Mouse (Mus musculus): Measurements from ENCODE around the gene Khdrbs1.

The Khdrbs1 gene

GRCm38 (mm10) chr4:129701503-129702377 is 40.4 kb downstream of the Khdrbs1 start:
- no peak for TF ChIP-seq GATA4 (IDR thresholded peaks at IDR 0.05; ENCODE audit: insufficient replicate concordance, low read length)

DNA sequence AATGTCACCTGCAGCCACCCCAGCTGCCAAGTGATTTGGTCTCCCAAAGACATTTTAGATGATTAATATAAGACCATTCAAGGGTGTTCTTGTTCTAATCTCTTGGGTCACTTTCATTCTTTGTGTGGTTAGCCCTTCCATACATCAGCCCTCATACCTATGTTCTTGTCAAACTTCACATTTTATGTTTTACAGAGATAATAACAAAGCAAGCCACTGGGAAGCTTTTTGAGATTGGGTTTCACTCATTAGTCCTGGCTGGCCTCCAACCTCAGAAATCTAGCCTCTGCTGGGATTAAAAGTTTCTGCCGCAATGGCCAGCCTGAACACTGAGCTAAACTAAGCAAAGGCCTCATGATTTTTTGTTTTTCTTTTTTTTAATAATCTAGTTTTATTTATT is 41.9 kb downstream of the Khdrbs1 start:
- no peak for TF ChIP-seq GATA4 (IDR thresholded peaks at IDR 0.05; ENCODE audit: insufficient replicate concordance, low read length)

DNA sequence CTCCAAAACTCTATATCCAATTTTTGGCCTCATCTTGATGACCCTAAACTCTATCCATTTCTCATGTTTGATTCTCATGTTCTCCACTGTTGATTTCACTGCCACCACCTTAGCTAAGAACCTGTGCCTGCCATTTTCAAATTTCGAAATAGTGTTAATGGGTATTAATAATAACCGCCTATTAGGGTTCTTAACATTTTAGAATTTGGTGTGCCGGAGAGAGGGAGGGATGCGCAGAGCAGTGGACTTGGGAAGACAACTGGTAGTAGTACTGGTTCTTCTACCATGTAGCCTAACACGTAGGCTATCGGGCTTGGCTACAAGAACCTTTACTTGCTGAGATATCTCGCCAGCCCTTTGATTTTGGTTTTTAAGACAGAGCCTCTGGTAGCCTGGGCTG is 44.9 kb downstream of the Khdrbs1 start:
- TF ChIP-seq GATA4 (IDR thresholded peaks at IDR 0.05; ENCODE audit: insufficient replicate concordance, low read length): no peak

GRCm38 (mm10) chr4:129696158-129696985 is 45.7 kb downstream of the Khdrbs1 start, which contains the start of gene Tmem39b:
Gene Tmem39b, minus strand, starts transcription at chr4:129696838.
- TF ChIP-seq GATA4 (IDR thresholded peaks at IDR 0.05; ENCODE audit: insufficient replicate concordance, low read length): peak; percentile 93; the same call in 1 of the 2 replicates

DNA sequence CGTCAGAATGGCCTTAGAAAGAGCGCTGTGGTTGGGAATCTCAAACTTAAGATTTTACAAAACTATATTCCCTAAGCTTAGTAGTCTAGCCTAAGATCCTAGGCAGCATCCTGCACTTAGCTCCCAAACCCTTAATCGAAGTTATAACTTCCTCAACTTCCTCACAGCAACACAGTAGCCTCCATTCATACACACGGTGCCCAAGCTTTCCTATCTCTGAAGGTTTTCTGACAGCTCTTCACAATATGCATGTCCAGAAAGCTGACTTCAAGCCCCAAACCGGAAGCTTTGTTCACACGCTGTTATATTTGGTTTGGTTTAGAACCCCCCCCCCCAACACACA is 46.3 kb downstream of the Khdrbs1 start:
- no peak for TF ChIP-seq GATA4 (IDR thresholded peaks at IDR 0.05; ENCODE audit: insufficient replicate concordance, low read length)

GRCm38 (mm10) chr4:129684531-129684930 is 57.6 kb downstream of the Khdrbs1 start:
- no peak for TF ChIP-seq GATA4 (IDR thresholded peaks at IDR 0.05; ENCODE audit: insufficient replicate concordance, low read length)

- no peak for TF ChIP-seq GATA4 (IDR thresholded peaks at IDR 0.05; ENCODE audit: insufficient replicate concordance, low read length)
Measured at GRCm38 (mm10) chr4:129683901-129684493, 58.1 kb downstream of the Khdrbs1 start.

DNA sequence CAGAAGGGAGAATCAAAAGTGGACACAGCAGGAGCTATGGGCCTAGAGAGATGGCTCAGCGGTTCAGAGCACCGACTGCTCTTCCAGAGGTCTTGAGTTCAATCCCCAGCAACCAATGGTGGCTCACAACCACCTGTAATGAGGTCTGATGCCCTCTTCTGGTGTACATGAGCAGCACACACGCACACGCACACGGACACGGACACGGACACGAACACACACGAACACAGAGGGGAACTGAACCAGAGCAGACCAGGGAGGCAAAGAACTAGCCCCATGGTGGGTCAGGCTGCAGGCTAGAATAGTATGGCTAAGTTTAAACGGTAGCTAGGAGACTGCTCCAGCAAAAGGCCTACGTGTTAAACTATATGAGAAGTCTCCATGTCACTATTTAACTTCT is 60.3 kb downstream of the Khdrbs1 start:
- no peak for TF ChIP-seq GATA4 (IDR thresholded peaks at IDR 0.05; ENCODE audit: insufficient replicate concordance, low read length)

GRCm38 (mm10) chr4:129672878-129673449 is 69.1 kb downstream of the Khdrbs1 start:
- no peak for TF ChIP-seq GATA4 (IDR thresholded peaks at IDR 0.05; ENCODE audit: insufficient replicate concordance, low read length)

DNA sequence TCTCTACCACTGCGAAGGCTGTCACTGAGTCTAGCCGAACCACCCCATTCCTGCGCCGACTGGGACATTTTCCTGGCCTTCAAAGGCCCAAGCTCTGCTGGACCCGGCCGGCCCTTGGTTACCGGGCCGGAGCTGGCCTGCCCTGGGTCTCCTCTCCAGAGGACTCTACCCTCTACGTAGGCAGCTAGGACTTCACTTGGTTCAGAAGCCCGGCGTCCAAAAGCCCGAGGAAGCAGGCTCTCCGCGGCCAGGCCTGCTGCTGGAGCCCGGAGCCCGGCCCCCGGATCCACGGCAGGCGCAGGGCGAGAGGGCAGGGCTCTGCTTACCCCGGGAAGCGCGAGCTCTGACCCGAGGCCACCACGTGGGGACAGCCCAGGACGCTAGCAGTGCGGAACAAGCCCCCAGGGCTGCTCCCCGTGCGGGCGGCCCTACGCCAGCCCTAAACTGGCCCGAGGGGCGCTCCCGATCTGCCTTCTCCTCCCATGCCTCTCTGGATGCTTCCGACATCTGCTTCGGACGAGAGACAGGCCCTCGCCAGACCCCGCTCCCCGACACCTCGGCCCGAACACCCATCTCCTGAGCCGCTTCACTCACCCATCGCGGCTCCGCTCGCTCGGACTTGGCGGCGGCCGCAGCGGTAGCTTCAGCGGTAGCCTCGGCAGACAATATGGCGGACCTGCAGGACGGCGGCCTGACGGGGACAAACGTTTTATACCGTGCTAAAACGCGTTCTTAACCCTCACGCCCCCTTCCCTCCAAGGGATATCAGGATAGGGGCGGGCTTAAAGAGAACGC is 69.8 kb downstream of the Khdrbs1 start, which contains the start of gene Kpna6:
Gene Kpna6, minus strand, starts transcription at position 685 of the 795 bp plus-strand sequence.
- peak; percentile 49; the same call in 1 of the 2 replicates for TF ChIP-seq GATA4 (IDR thresholded peaks at IDR 0.05; ENCODE audit: insufficient replicate concordance, low read length)

DNA sequence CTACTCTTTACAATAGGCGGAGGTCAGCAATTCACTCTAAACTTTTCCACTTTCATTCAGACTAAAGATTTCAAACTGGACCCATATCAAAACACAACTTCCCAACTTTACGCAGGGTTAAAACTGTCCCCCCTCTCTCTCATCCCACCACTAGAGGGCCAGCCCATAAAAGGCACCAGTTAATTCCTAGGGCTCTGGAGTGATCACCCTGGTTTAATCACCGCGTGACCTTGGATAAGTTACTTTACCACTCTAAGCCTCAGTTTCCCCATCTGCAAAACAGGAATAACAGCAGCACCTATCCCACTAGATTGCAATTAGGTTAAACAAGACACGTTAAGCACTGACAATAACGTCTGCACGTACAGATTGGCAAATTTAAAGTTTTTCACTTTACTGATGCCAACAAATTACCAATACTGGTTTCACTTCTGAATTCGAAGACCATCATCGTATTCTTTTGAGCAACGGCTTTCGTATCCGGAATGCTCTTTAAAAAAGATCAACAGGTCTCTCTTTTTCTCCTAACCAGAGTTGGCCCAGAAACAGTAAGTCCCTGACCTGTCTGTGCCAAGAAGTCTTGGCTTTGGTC is 70.5 kb downstream of the Khdrbs1 start:
- TF ChIP-seq GATA4 (IDR thresholded peaks at IDR 0.05; ENCODE audit: insufficient replicate concordance, low read length): no peak

- no peak for TF ChIP-seq GATA4 (IDR thresholded peaks at IDR 0.05; ENCODE audit: insufficient replicate concordance, low read length)
Measured at GRCm38 (mm10) chr4:129662255-129662813, 79.8 kb downstream of the Khdrbs1 start.

GRCm38 (mm10) chr4:129661584-129661983 is 80.5 kb downstream of the Khdrbs1 start:
- no peak for TF ChIP-seq GATA4 (IDR thresholded peaks at IDR 0.05; ENCODE audit: insufficient replicate concordance, low read length)

GRCm38 (mm10) chr4:129654770-129655169 is 87.3 kb downstream of the Khdrbs1 start:
- TF ChIP-seq GATA4 (IDR thresholded peaks at IDR 0.05; ENCODE audit: insufficient replicate concordance, low read length): no peak
